Mouse (Mus musculus) hindbrain, embryonic 16.5 days (tissue): ENCODE data around the gene Nrros. TPM values are rescaled to one million over a fixed set of nuclear protein-coding genes. Genes with fewer than 3 reads are reported as not detected.

Experiments used
- ATAC-seq: fragments of 200-750 bp; cut with Nextera tagmentation; 2 replicates; pipeline ENCODE4 v1.8.0; 2017; ENCODE audit warnings: moderate TSS enrichment, moderate library complexity
- H3K27ac ChIP-seq: fragments of 300-500 bp; sonication (generic); 2 replicates; pipeline ENCODE4 v1.5.1; 2014; ENCODE audit warnings: low read depth, mild to moderate bottlenecking, control low read depth, low read length, moderate library complexity
- H3K27me3 ChIP-seq: fragments of 300-500 bp; sonication (generic); replicated peaks from 2 replicates; pipeline ENCODE4 v1.6.1; 2014; ENCODE audit warnings: low read length; ENCODE audit not compliant: control insufficient read depth, insufficient read depth
- H3K36me3 ChIP-seq: fragments of 300-500 bp; sonication (generic); 2 replicates; pipeline ENCODE4 v1.6.1; 2014; ENCODE audit warnings: mild to moderate bottlenecking, low read length, moderate library complexity, mixed read lengths; ENCODE audit not compliant: control insufficient read depth, insufficient read depth
- H3K4me1 ChIP-seq: fragments of 300-500 bp; sonication (generic); 2 replicates; pipeline ENCODE4 v1.6.1; 2014; ENCODE audit warnings: low read depth, low read length; ENCODE audit not compliant: control insufficient read depth, insufficient read depth
- H3K4me2 ChIP-seq: fragments of 300-500 bp; sonication (generic); 2 replicates; pipeline ENCODE4 v1.6.1; 2014; ENCODE audit warnings: mild to moderate bottlenecking, low read length, control low read depth, moderate library complexity
- H3K4me3 ChIP-seq: fragments of 300-500 bp; sonication (generic); 2 replicates; pipeline ENCODE4 v1.5.1; 2014; ENCODE audit warnings: mild to moderate bottlenecking, low read length, control low read depth, moderate library complexity
- H3K9ac ChIP-seq: fragments of 300-500 bp; sonication (generic); 2 replicates; pipeline ENCODE4 v1.6.1; 2014; ENCODE audit warnings: low read depth, mild to moderate bottlenecking, control low read depth, low read length, moderate library complexity
- H3K9me3 ChIP-seq: fragments of 300-500 bp; sonication (generic); 2 replicates; pipeline ENCODE4 v1.6.1; 2014; ENCODE audit warnings: mild to moderate bottlenecking, low read length, moderate library complexity; ENCODE audit not compliant: control insufficient read depth
- WGBS: fragments of 180-500 bp; shearing (Covaris S2); extraction: QIAGEN DNeasy Blood & Tissue Kit; methylation state at CpG from one replicate; pipeline ENCODE4 v1.1.7; 2014; 5-methylcytosine and 5-hydroxymethylcytosine counted together
- polyA plus RNA-seq: library from polyadenylated mRNA; unstranded; fragments of >200 nt; fragmentation: Nextera tagmentation; extraction: Ambion mirVana; gene quantifications from 2 replicates; pipeline ENCODE4 v1.2.1, GENCODE M21; 2015

The Nrros gene
- 7.7 and 9.7 TPM in 2 replicates for polyA plus RNA-seq

- Histone ChIP-seq H3K4me1 (peaks cover 5% of the 10 kb centered on the region), H3K27me3 (peaks cover 6% of the 10 kb centered on the region), H3K9ac (peak within 1 kb of the TSS; percentile 65), H3K4me2 (peak within 1 kb of the TSS; percentile 80), H3K9me3 (no peaks in the 10 kb centered on the region), H3K4me3 (peak within 1 kb of the TSS; percentile 46), H3K27ac (no peak within 1 kb of the TSS), H3K36me3 (no peaks in the 10 kb centered on the region)
- peak; percentile 58; the same call in 1 of the 2 replicates for ATAC-seq
- WGBS: under 1% methylated on average over 25 of the region's 25 CpGs
These were observed at the start of gene Nrros for GRCm38 (mm10) chr16:32165281-32165821. Nrros (minus strand) TSS chr16:32165594.

DNA sequence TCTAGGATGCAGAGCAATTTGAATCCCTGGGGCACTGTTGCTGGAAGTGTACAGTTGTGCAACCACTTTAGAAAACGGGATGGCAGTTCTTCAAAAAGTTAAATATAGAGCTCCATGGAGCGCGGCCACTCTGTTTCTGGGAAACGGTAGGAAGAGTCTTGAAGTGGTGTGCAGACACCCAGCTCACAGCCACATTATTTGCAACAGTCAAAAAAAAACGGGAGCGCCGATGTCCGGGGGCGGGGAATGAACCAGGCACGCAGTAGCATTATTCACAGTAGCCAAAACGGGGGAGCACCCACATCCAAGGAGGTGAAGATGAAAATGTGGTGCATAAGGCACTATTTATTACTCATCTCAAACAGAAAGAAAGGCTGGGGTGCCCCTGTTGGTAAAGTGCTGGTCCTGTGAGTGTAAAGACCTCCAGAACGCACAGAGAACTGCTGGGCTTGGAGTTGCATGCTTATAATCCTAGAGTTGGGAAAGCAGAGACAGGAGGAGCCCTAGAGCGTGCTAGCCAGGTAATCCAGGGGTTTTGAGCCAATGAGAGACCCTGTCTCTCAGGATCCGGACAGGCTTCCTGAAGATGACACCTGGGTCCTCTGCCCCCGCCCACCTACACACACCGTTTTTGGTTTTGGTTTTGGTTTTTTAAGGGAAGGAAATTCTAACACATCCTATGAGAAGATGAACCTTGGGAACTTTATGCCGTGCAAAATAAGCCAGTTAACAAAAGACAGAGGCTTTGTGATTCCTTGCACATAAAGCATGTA, 49.6 kb upstream of the Nrros start:
- ATAC-seq: no peak
- 82% methylated on average over 17 of the region's 17 CpGs for WGBS

DNA sequence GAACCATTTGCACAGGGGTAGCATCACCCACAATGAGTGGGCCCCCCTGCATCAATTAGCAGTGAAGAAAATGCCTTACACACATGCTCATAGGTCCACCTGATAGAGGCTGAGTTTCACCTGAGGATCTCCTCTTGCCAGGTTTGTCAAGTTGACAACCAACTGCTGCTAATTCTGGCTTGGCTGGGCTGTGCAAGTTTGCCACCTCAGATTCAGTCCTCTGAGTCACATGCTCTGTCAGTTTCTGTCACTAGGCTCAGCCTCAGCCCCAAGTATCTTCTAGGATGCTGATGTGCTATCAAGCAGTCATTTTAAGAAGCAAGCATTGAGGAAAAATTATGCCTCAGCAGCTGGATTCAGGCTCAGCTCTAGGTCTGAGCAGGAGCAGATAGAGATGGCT, 48.8 kb upstream of the Nrros start:
- Histone ChIP-seq H3K36me3 (no peaks in the 10 kb centered on the region), H3K4me2 (no peak overlapping the region), H3K4me1 (no peaks in the 10 kb centered on the region), H3K27ac (no peak overlapping the region), H3K9me3 (peaks cover 6% of the 10 kb centered on the region; the same call in 1 of the 2 replicates), H3K9ac (no peak overlapping the region), H3K27me3 (no peaks in the 10 kb centered on the region), H3K4me3 (no peak overlapping the region)
- ATAC-seq: no peak

More for the DNA sequence above, 49.6 kb upstream of the Nrros start:
- Histone ChIP-seq H3K4me3 (no peak overlapping the region), H3K4me2 (no peak overlapping the region), H3K27me3 (no peaks in the 10 kb centered on the region), H3K9ac (no peak overlapping the region), H3K9me3 (no peaks in the 10 kb centered on the region), H3K4me1 (no peaks in the 10 kb centered on the region), H3K27ac (no peak overlapping the region), H3K36me3 (no peaks in the 10 kb centered on the region)

DNA sequence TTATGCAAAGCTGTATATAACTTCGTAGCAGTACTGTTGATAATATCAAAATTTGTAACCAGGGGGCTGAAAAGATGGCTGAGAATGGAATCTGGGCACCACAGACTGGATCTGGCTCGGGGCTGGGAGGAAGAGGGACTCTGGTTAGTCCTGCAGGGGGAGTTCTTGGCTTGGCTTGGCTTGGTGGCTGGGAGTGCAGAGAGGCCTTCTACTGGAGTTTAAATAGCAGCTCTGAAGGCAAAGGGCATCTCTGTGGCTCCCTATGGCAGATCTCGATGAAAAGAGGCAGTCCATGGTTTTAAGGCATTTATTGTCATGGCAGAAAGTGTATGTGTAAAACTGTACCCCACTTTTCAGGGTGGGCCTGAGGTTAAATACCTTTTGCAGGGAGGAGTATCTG, 39.5 kb upstream of the Nrros start:
- H3K9ac ChIP-seq: no peak overlapping the region
- H3K4me1 ChIP-seq: peaks cover 3% of the 10 kb centered on the region; the same call in 1 of the 2 replicates
- no peak for ATAC-seq
- H3K9me3 ChIP-seq: peaks cover 6% of the 10 kb centered on the region; the same call in 1 of the 2 replicates
- no peak overlapping the region for H3K27ac ChIP-seq
- no peak overlapping the region for H3K4me2 ChIP-seq
- WGBS: 61% methylated on average over 3 of the region's 3 CpGs
- H3K4me3 ChIP-seq: no peak overlapping the region
- H3K27me3 ChIP-seq: no peaks in the 10 kb centered on the region
- H3K36me3 ChIP-seq: no peaks in the 10 kb centered on the region

DNA sequence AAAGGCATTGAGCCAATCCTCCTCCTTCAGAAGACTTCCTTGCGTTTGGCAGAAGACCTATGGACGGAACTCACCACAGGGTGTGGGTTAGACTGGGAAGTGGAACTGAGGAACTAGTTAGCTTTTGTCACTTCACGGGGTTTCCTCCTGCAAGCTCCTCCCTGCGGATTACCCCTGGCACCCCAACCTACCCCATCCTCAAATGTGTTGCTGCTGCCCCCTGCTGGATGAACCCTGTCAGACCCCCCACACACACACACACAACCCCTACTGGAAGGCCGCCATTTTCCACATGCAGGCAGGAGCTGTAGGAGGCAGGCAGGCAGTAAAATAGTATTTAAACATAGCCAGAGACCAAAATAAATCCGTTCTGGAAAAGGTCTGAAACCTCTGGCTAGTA, 37.3 kb upstream of the Nrros start:
- Histone ChIP-seq H3K27ac (no peak overlapping the region), H3K36me3 (no peaks in the 10 kb centered on the region), H3K4me1 (peaks cover 3% of the 10 kb centered on the region; the same call in 1 of the 2 replicates), H3K9me3 (no peaks in the 10 kb centered on the region), H3K9ac (no peak overlapping the region), H3K4me2 (no peak overlapping the region), H3K27me3 (no peaks in the 10 kb centered on the region), H3K4me3 (no peak overlapping the region)
- 80% methylated on average over 6 of the region's 6 CpGs for WGBS
- no peak for ATAC-seq

- 33% methylated on average over 9 of the region's 9 CpGs for WGBS
- peak overlapping the region; percentile 44 for H3K4me2 ChIP-seq
- H3K27ac ChIP-seq: no peak overlapping the region
- H3K27me3 ChIP-seq: no peaks in the 10 kb centered on the region
- peaks cover 3% of the 10 kb centered on the region; the same call in 1 of the 2 replicates for H3K4me1 ChIP-seq
- H3K9ac ChIP-seq: peak overlapping the region; percentile 10; the same call in 1 of the 2 replicates
- ATAC-seq: 0 out of 2 replicates have a peak, but pooled peaks have one; percentile 9
- H3K36me3 ChIP-seq: no peaks in the 10 kb centered on the region
- no peaks in the 10 kb centered on the region for H3K9me3 ChIP-seq
- peak overlapping the region; percentile 15; the same call in 1 of the 2 replicates for H3K4me3 ChIP-seq
These were observed 35.6 kb upstream of the Nrros start for GRCm38 (mm10) chr16:32201004-32201325.

DNA sequence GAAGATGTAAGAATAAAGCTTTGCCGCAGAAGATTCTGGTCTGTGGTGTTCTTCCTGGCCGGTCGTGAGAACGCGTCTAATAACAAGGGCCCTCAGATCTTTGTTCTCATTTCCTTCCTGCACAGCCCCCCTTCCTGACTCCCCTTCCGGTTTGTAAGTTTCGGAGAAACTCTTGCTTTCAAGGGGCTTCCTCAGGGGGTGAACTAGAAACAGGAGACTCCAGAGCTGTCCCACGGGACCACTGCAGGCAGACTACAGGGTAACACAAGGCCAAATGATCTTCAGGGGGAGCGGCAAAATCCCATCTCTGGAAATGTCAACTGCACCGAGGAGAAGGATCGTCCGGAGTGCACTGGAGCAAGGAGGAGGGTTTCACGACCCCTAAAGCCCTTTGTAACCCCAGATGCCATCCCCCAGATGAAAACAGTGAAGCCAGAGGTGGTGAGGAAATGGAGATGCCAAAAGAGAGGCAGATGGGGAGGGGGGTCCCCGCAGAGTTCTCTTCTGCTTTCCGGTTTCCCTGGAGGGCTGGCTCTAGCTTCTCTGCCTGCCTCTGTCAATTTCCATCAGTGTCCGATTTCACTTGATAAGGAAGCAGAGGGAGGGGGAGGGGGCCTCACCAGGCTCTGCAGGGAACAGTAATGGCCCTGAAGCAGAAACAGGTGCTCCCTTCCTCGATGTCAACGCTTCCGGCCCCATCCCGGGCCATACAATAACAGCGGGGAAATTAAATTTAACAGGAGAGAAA, 35.0 kb upstream of the Nrros start:
- Histone ChIP-seq H3K4me2 (peak overlapping the region; percentile 44), H3K4me3 (peak overlapping the region; percentile 15), H3K9ac (peak overlapping the region; percentile 11; the same call in 1 of the 2 replicates), H3K4me1 (peaks cover 3% of the 10 kb centered on the region; the same call in 1 of the 2 replicates), H3K36me3 (no peaks in the 10 kb centered on the region), H3K27me3 (no peaks in the 10 kb centered on the region), H3K9me3 (no peaks in the 10 kb centered on the region), H3K27ac (peak overlapping the region; percentile 46; the same call in 1 of the 2 replicates)
- WGBS: 51% methylated on average over 21 of the region's 21 CpGs
- 0 out of 2 replicates have a peak, but pooled peaks have one; percentile 27 for ATAC-seq

DNA sequence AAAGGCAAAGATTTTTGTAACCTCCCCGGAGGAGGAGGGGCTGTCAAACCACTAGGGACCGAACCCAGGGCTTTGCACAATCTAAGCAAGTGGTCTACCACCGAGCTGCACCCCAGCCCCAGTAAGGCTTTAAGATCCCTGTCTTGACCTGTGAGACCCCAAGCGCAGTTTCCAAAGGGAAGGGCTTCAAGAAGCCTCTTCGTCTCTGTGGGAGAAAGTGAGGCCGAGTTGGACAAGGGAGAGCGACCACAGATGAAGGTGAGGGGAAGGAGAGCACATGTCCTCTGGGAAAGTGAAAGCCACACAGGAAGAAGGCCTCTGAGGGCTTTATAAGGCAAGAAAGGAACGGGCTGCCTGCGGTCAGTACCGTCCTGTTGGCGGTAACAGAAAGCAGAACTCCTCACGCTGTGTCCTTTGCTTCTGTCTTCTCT, 24.6 kb upstream of the Nrros start:
- WGBS: 65% methylated on average over 12 of the region's 12 CpGs
- H3K27me3 ChIP-seq: no peaks in the 10 kb centered on the region
- H3K4me3 ChIP-seq: no peak overlapping the region
- no peaks in the 10 kb centered on the region for H3K36me3 ChIP-seq
- no peaks in the 10 kb centered on the region for H3K9me3 ChIP-seq
- H3K4me2 ChIP-seq: no peak overlapping the region
- no peak overlapping the region for H3K9ac ChIP-seq
- H3K27ac ChIP-seq: no peak overlapping the region
- ATAC-seq: no peak
- H3K4me1 ChIP-seq: no peaks in the 10 kb centered on the region

DNA sequence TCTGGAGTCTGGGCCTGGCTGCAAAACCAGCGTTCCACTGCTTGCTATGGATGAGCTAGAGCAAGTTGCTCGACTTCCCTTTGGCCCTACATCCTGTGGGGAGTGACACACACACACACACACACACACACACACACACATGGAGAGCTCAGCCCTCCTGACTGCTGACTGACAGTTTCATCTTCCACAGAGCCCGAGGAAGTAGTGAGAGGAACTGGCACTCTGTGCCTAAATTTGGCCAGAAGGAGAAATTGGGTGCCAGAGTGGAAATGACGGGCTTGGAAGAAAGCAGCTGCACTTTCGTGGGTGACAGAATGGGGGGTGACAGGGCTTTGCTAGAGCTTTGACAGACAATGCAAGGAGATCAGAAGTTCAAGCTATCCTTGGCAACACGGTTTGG, 23.7 kb upstream of the Nrros start:
- no peaks in the 10 kb centered on the region for H3K36me3 ChIP-seq
- H3K27ac ChIP-seq: no peak overlapping the region
- 61% methylated on average over 6 of the region's 6 CpGs for WGBS
- H3K27me3 ChIP-seq: no peaks in the 10 kb centered on the region
- H3K9ac ChIP-seq: no peak overlapping the region
- no peak for ATAC-seq
- no peak overlapping the region for H3K4me2 ChIP-seq
- no peak overlapping the region for H3K4me3 ChIP-seq
- H3K4me1 ChIP-seq: no peaks in the 10 kb centered on the region
- no peaks in the 10 kb centered on the region for H3K9me3 ChIP-seq
